Mouse (Mus musculus) liver, adult (tissue): ENCODE results near the gene Ccdc73.

Experiments used
- GATA4 ChIP-seq: IDR thresholded peaks from 2 replicates; pipeline ENCODE4 v1.6.1; 2014; ENCODE audit warnings: mild to moderate bottlenecking, low read length; ENCODE audit not compliant: insufficient replicate concordance

Ccdc73 gene

DNA sequence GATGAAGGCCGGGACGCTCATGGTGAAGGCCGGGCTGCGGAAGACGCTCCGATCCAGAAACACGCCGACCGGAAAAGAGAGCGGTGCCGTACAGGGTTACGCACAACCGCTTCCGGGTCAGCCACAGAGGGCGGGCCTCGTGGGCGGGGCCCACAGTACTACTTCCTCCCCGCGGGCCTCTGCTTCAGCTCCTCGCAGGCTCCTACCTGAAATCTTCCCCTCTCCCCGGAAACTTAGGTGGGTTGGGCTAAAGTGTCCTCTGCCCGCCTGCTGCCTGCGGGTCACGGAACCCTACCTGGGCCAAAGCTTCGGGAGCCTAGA lies 149.3 kb downstream of the Ccdc73 start, which contains the start of gene Eif3m:
Eif3m (minus strand) TSS at position 114 of the 321 bp plus-strand sequence.
- TF ChIP-seq GATA4 = no peak; the same call in 1 of the 2 replicates

GRCm38 (mm10) chr2:105017802-105018201 lies 150.2 kb downstream of the Ccdc73 start:
- no peak for TF ChIP-seq GATA4

- TF ChIP-seq GATA4 = no peak
Observed at GRCm38 (mm10) chr2:105019457-105019856, 151.9 kb downstream of the Ccdc73 start.

GRCm38 (mm10) chr2:105021256-105021655 lies 153.7 kb downstream of the Ccdc73 start:
- no peak for TF ChIP-seq GATA4

GRCm38 (mm10) chr2:105021836-105022235 lies 154.2 kb downstream of the Ccdc73 start:
- no peak for TF ChIP-seq GATA4

DNA sequence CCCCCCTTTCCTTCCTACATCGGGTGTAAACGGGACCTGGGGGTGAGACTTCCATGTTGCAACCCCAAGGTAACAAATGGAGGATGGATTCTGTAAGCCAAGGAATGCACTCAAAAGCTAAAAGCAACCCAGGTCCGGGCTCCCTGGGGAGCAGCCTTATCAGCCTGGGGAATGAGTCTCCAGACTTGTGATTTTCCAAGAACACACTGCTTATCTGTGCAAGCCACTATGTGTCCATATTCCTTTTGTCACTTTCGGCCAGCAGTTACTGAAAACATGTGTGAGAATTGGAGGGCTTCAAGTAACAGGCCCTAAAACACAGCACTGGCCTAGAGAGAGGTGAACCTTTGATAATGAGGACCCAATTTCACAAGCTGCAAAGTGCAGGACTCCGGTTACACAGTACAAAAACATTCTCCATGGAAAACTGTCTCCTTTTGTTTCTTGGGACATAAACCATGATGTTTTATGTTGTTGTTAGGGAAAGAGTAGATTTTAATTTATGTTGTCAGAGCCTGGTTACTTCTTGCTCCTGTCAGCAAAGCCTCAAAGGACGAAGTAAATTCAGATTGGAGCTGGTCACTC lies 155.5 kb downstream of the Ccdc73 start:
- TF ChIP-seq GATA4 = no peak

GRCm38 (mm10) chr2:105023815-105024214 lies 156.2 kb downstream of the Ccdc73 start:
- TF ChIP-seq GATA4 = no peak

- no peak for TF ChIP-seq GATA4
Observed at GRCm38 (mm10) chr2:105026950-105027695, 159.5 kb downstream of the Ccdc73 start.

- TF ChIP-seq GATA4 = no peak
Observed at GRCm38 (mm10) chr2:105028806-105029205, 161.2 kb downstream of the Ccdc73 start.

GRCm38 (mm10) chr2:105030505-105030904 lies 162.9 kb downstream of the Ccdc73 start:
- no peak for TF ChIP-seq GATA4

DNA sequence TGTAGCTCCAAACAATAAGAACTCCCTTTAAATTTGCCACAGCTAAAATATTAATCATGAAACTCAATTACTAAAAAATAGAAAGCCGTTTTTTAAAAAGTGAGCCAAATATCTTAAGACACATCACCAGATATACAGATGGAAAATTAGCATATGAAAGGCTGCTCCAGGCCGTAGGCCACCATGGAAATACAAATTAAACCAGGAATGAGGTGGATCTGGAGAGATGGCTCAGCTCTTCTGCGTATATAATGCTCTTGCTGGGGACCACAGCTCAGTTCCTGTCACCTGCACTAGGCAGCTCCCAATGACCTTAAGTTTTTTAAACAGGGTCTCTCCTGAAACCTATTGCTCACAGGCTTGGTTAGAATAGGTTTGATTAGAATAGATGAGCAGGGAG lies 166.5 kb downstream of the Ccdc73 start:
- TF ChIP-seq GATA4 = no peak

- TF ChIP-seq GATA4 = no peak
Observed at GRCm38 (mm10) chr2:105035985-105036384, 168.4 kb downstream of the Ccdc73 start.

- TF ChIP-seq GATA4 = no peak
Observed at GRCm38 (mm10) chr2:105036401-105037070, 168.9 kb downstream of the Ccdc73 start.

DNA sequence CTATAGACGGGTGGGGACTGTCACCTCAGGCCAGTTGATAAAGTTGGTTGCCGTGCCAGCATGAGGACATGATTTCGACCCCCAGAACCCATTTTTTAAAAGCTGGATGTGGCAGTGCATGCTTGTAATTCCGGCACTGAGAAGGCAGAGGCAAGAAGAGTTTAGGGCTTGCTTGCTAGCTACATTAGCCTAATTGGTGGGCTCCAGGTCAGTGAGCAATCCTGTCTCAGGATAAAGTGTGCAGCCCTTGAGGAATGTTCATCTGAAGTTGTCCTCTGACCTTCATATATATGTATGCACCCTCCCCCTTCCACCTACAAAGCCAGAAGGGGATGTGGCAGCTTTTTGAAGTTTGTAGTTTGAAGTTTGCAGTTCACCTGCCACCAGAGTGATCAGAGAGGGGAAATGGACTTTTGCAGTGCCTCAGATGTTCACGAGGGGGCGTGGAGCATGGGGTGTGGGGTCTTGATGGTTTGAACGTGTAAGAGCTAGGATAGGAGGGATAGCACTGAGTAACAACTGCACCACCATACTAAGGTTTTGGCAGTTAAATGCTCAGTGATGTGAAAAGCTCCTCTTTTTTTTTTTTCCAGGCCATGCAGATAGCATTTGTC lies 170.5 kb downstream of the Ccdc73 start:
- no peak for TF ChIP-seq GATA4

DNA sequence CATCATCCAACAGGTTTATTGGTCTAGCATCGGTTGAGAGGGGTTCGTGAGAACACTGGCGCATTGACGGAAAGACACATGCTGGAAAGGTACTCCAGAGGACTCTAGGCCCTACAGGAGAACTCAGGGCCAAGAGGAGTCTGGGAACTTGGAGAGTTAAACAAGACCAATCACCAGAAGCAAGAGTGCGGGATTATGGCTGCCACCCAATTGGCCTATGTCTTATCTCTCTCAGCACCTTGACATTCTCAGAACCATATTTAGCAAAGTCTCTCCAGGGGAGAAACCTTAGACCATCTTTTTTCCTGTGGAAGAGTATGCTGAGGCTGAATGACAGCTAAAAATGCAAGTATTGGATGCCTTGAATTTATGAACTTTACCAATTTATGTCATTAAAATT lies 171.3 kb downstream of the Ccdc73 start:
- no peak for TF ChIP-seq GATA4

DNA sequence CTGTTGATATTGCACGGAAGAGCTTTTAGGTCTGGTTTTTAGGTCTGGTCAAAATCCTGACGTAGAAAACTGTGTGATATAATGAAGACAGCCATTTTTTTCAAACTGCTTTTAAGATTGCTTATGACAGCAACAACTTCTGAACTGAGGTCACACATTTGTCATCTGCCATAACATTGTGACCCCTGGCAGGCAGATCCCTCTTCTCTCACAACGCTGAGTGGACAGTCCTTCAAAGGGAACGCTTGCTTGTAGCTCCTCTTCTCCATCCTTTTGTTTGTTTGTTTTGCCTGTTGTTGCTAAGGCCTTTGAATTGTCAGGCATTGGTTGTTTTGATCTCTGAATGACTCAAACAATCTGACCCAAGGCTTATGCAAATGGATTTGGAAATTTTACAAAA lies 173.3 kb downstream of the Ccdc73 start:
- no peak for TF ChIP-seq GATA4

GRCm38 (mm10) chr2:105043152-105043551 lies 175.5 kb downstream of the Ccdc73 start:
- TF ChIP-seq GATA4 = no peak

DNA sequence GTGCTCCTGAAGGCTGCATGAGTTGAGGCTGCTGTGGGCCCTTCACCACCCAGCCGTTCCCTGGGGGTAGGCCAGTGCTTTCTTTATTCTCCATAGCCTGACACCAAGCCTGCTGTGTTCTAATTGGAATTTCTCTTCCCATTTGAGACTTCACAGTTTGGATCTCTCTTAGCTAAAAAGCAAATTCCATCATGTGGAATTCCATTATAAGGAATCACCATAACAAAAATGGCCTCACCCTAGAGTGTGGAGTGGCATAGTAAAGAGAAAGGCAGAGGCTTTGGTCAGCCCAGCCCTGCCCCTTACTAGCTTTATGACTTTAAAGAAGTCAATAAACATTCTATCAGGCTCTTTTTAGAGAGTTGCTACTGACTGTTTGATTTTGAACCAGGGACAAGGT lies 180.7 kb downstream of the Ccdc73 start:
- no peak for TF ChIP-seq GATA4
